Mouse (Mus musculus) midbrain, embryonic 11.5 days (tissue): ENCODE data around the gene Prrg4. TPM values are rescaled to one million over a fixed set of nuclear protein-coding genes. Genes with fewer than 3 reads are reported as not detected.
A peak's percentile ranks its signal among the peaks of the same experiment; 100 is the strongest.
"Not testable (repeated sequence)": the region's sequence is repeated elsewhere in the genome, so short reads cannot be mapped to it uniquely, and the experiment has no call there.

ENCODE experiments used
- ATAC-seq: fragments of 200-750 bp; cut with Nextera tagmentation; 2 replicates; pipeline ENCODE4 v1.8.0; 2017; ENCODE audit warnings: moderate TSS enrichment, moderate library complexity; ENCODE audit not compliant: low FRiP score
- DNase-seq: peaks from one replicate; pipeline ENCODE4 v3.0.0; 2015; ENCODE audit warnings: low spot score; ENCODE audit errors: missing footprints
- H3K27ac ChIP-seq: fragments of 300-500 bp; sonication (generic); 2 replicates; pipeline ENCODE4 v1.5.1; 2014; ENCODE audit warnings: low read depth, low read length
- H3K27me3 ChIP-seq: fragments of 300-500 bp; sonication (generic); 2 replicates; pipeline ENCODE4 v1.6.1; 2014; ENCODE audit warnings: mild to moderate bottlenecking, low read length, moderate library complexity, mixed read lengths; ENCODE audit not compliant: control insufficient read depth, insufficient read depth
- H3K36me3 ChIP-seq: fragments of 300-500 bp; sonication (generic); 2 replicates; pipeline ENCODE4 v1.6.1; 2014; ENCODE audit warnings: mild to moderate bottlenecking, low read length, moderate library complexity, mixed read lengths; ENCODE audit not compliant: control insufficient read depth, insufficient read depth
- H3K4me1 ChIP-seq: fragments of 300-500 bp; sonication (generic); 2 replicates; pipeline ENCODE4 v1.6.1; 2014; ENCODE audit warnings: low read length; ENCODE audit not compliant: control insufficient read depth, insufficient read depth
- H3K4me2 ChIP-seq: fragments of 300-500 bp; sonication (generic); 2 replicates; pipeline ENCODE4 v1.6.1; 2014; ENCODE audit warnings: mild to moderate bottlenecking, moderate library complexity
- H3K4me3 ChIP-seq: fragments of 300-500 bp; sonication (generic); 2 replicates; pipeline ENCODE4 v1.5.1; 2014; ENCODE audit warnings: low read depth, low read length
- H3K9ac ChIP-seq: fragments of 300-500 bp; sonication (generic); 2 replicates; pipeline ENCODE4 v1.6.1; 2014; ENCODE audit warnings: low read length
- H3K9me3 ChIP-seq: fragments of 300-500 bp; sonication (generic); 2 replicates; pipeline ENCODE4 v1.6.1; 2016; ENCODE audit warnings: low read length; ENCODE audit not compliant: control insufficient read depth
- WGBS: fragments of 180-500 bp; shearing (Covaris S2); extraction: QIAGEN DNeasy Blood & Tissue Kit; methylation state at CpG from one replicate; pipeline ENCODE4 v1.1.7; 2014; 5-methylcytosine and 5-hydroxymethylcytosine counted together
- polyA plus RNA-seq: library from polyadenylated mRNA; unstranded; fragments of >200 nt; fragmentation: Nextera tagmentation; extraction: Ambion mirVana; gene quantifications from 2 replicates; pipeline ENCODE4 v1.2.1, GENCODE M21; 2014

Gene Prrg4
- polyA plus RNA-seq, 1 experiment from 2014 or later = 0.22 TPM

DNA sequence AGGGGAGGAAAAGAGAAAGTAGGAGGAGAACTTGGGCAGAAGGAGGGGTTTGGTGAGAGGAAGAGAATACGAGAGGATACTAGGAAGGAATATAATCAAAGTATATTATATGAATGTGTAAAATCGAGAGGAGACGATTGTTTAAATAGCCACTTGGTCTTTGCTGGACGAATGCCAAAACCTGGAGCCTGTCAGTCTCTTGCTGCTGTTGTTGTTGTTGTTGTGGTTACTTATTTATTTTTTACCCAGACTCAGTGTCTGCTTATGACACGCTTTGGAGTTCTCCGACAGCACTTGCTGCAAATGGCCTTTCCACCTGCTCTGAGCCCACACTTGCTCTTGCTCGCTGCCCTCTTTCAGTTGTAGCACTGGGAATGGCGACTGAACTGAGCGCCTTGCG lies 10.8 kb upstream of the Prrg4 start:
- Histone ChIP-seq H3K9me3 (no peaks in the 10 kb centered on the region), H3K36me3 (no peaks in the 10 kb centered on the region)
- WGBS = 90% methylated on average over 10 of the region's 10 CpGs

DNA sequence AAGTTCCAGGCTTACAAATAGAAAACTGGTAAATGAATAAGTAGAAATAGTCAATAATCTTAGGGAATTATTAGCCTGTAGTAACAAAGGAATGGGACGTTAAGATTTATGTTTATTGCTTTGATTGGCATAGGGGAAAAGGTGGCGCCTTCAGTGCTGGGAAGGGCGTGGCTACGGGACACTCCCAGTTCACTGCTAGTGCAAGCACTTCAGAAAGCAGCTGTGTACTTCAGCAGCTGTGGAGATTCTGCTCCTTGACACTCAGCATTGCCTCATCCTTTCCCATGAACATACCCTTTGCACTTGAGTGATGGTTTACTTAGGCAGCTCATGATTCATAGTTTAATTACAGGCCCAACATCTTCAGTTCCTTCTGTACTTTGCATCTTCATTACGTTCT lies 9.4 kb upstream of the Prrg4 start:
- ATAC-seq (no peak), DNase-seq (peak; percentile 37)
- H3K36me3 ChIP-seq = no peaks in the 10 kb centered on the region
- no peaks in the 10 kb centered on the region for H3K4me1 ChIP-seq
- H3K4me2 ChIP-seq = no peak overlapping the region
- 87% methylated on average over 5 of the region's 5 CpGs for WGBS
- H3K4me3 ChIP-seq = no peak overlapping the region
- no peak overlapping the region for H3K27ac ChIP-seq
- H3K9me3 ChIP-seq = no peaks in the 10 kb centered on the region
- H3K27me3 ChIP-seq = no peaks in the 10 kb centered on the region
- H3K9ac ChIP-seq = no peak overlapping the region

More for the DNA sequence above, 10.8 kb upstream of the Prrg4 start:
- Histone ChIP-seq H3K27ac (no peak overlapping the region), H3K27me3 (no peaks in the 10 kb centered on the region), H3K9ac (no peak overlapping the region), H3K4me3 (no peak overlapping the region), H3K4me1 (no peaks in the 10 kb centered on the region), H3K4me2 (no peak overlapping the region)
- ATAC-seq (no peak), DNase-seq (peak; percentile 23)

DNA sequence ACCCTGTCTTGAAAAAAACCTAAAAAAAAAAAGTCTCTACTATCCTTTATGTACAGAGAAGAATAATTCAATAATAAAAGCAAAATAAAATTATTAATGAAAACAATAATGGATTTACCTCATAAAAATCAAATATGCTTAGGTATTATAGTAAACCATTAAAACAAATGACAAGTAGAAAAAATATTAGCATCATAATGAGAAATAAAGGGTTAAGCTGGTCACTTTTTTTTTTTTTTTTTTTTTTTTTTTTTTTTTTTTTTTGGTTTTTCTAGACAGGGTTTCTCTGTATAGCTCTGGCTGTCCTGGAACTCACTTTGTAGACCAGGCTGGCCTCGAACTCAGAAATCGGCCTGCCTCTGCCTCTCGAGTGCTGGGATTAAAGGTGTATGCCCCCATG lies 8.4 kb upstream of the Prrg4 start:
- not testable (repeated sequence) for H3K9ac ChIP-seq, H3K4me3 ChIP-seq, H3K9me3 ChIP-seq, H3K4me1 ChIP-seq, H3K27me3 ChIP-seq, H3K4me2 ChIP-seq, H3K36me3 ChIP-seq, ATAC-seq, DNase-seq, H3K27ac ChIP-seq
- WGBS = 91% methylated on average over 3 of the region's 3 CpGs

DNA sequence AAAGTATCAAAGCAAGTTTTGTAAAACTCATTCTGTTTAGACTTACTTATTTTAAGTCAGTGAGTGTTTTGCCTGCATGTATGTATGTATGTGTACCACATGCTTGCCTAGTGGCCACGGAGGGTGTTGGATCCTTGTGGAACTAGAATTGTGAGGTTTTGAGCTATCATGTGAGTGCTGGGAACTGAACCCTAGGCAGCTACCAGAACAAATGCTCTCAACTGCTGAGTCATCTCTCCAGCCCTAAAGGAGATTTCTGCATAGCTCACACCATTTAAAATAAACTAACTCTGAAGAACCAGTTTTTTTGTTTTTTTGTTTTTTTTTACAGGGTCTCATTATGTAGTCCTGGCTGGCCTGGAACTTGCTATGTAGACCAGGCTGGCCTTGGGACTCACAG lies 6.5 kb upstream of the Prrg4 start:
- no peaks in the 10 kb centered on the region for H3K27me3 ChIP-seq
- H3K4me3 ChIP-seq = no peak overlapping the region
- DNase-seq (peak; percentile 26), ATAC-seq (no peak)
- H3K9me3 ChIP-seq = no peaks in the 10 kb centered on the region
- H3K4me2 ChIP-seq = no peak overlapping the region
- no peaks in the 10 kb centered on the region for H3K4me1 ChIP-seq
- no peak overlapping the region for H3K27ac ChIP-seq
- 54% methylated on average over 1 of the region's 1 CpGs for WGBS
- no peaks in the 10 kb centered on the region for H3K36me3 ChIP-seq
- no peak overlapping the region for H3K9ac ChIP-seq

DNA sequence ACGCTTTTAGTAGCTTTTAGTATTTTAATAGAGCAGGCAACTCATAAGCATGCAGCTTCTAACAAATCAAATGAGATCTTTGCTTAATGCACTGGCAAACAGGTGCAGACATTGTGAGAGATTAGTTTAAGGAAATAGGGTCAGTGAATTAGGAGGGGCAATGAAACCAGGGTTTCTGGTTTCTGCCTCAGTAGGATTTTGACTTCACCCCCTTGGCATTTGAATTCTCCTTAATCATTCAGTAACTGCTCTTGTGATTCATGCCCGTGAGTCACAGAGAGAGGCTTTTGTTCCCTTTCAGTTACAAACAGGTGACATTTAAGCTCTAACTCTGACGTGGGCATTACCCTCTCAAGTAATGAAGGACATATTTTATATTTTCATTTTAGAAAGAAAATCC lies 6.1 kb upstream of the Prrg4 start:
- H3K4me3 ChIP-seq = no peak overlapping the region
- no peaks in the 10 kb centered on the region for H3K36me3 ChIP-seq
- H3K27ac ChIP-seq = no peak overlapping the region
- 32% methylated on average over 3 of the region's 3 CpGs for WGBS
- ATAC-seq = no peak
- DNase-seq = peak; percentile 35
- H3K9ac ChIP-seq = no peak overlapping the region
- no peak overlapping the region for H3K4me2 ChIP-seq
- H3K4me1 ChIP-seq = no peaks in the 10 kb centered on the region
- no peaks in the 10 kb centered on the region for H3K27me3 ChIP-seq
- H3K9me3 ChIP-seq = no peaks in the 10 kb centered on the region

DNA sequence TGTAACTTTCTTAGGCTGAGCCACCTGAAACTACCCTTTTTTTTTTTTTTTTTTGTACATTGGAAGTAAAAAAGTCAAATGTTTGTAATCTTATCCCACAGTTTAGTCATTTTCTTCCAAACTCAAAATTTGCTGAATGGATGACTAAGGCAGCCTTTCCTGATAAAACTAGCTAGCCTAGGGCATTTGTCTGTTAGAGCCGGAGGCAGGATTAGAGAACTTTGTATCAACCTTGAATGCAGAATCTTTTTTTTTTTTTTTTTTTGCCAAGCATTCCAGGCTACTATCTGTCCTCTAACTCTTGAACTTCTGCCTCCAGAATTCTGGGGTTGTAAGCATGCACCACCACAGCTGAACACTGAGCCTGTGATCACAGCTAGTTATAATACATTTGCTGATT lies 5.2 kb upstream of the Prrg4 start:
- ATAC-seq (no peak), DNase-seq (peak; percentile 12)
- Histone ChIP-seq H3K27me3 (no peaks in the 10 kb centered on the region), H3K9ac (no peak overlapping the region), H3K9me3 (no peaks in the 10 kb centered on the region), H3K4me3 (no peak overlapping the region), H3K4me1 (no peaks in the 10 kb centered on the region), H3K27ac (no peak overlapping the region), H3K4me2 (no peak overlapping the region), H3K36me3 (no peaks in the 10 kb centered on the region)
- 90% methylated on average over 1 of the region's 1 CpGs for WGBS

DNA sequence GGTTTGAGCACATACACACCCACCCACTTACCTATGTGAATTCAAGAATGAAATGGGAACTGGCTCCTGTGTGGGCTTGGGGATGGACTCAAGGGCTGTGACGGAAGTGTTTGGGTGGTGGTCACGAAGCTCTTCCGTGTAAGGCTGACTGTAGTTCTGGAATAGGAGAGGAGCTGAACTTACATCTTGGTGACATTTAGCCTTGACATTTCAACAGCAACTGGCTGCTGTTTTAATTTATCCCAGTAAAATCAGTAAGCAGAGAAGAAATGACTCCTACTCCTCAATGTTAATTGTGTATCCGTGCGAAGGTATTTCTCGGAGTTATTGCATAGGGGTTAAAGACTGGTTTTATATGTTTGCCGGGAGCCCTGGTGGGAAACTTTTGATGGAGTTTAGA lies 2.9 kb upstream of the Prrg4 start:
- Histone ChIP-seq H3K9ac (no peak overlapping the region), H3K9me3 (no peaks in the 10 kb centered on the region), H3K36me3 (no peaks in the 10 kb centered on the region), H3K27me3 (peaks cover 8% of the 10 kb centered on the region), H3K4me2 (no peak overlapping the region), H3K27ac (no peak overlapping the region), H3K4me3 (no peak overlapping the region), H3K4me1 (no peaks in the 10 kb centered on the region)
- ATAC-seq = no peak
- peak; percentile 62 for DNase-seq
- WGBS = 90% methylated on average over 7 of the region's 7 CpGs

DNA sequence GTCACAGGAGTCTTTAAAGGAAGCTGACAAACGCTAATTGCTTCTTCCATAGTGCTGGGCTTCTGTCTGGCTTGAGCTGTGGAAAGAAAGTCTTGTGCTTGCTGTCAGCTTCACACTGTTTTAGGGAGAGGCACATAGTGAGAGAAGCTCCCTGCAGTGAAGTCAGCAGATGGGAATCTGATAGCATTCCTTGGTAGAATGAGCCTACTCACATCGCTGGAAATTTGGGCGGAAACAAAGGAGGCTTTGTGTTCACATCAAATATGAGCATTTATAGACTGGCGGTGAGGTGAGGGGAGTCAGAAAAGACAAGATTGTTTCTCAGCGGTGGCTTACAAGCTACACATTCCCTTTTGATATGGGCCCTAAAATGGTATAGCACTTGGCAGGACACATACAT lies 2.0 kb upstream of the Prrg4 start:
- Histone ChIP-seq H3K4me3 (no peak overlapping the region), H3K4me1 (no peaks in the 10 kb centered on the region), H3K27me3 (peaks cover 8% of the 10 kb centered on the region), H3K9me3 (no peaks in the 10 kb centered on the region), H3K4me2 (no peak overlapping the region), H3K36me3 (no peaks in the 10 kb centered on the region), H3K9ac (no peak overlapping the region), H3K27ac (no peak overlapping the region)
- WGBS = 48% methylated on average over 5 of the region's 5 CpGs
- no peak for ATAC-seq
- peak; percentile 77 for DNase-seq

DNA sequence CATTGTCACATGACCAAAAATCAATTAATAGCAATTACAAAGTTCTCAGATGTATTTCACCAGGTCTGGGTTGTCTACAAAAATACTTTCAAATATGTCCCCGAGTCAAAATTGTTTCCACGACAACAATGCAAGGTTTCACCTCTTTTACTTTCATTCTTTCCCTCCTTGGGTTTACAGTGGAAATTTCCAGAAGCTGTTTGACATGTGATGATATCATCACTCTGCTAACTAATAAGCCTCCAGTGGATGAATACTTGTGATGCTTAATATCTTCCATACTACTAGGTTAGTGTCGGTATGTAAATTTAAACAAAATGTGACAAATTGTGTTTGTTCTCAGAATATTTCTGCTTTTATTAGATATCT lies 299 bp upstream of the Prrg4 start:
- H3K9ac ChIP-seq = no peak overlapping the region
- ATAC-seq (no peak), DNase-seq (no peak)
- H3K4me3 ChIP-seq = peak overlapping the region; percentile 50
- H3K4me1 ChIP-seq = no peaks in the 10 kb centered on the region
- H3K27me3 ChIP-seq = peaks cover 8% of the 10 kb centered on the region
- peak overlapping the region; percentile 98 for H3K4me2 ChIP-seq
- no peaks in the 10 kb centered on the region for H3K36me3 ChIP-seq
- WGBS = 79% methylated on average over 3 of the region's 3 CpGs
- no peaks in the 10 kb centered on the region for H3K9me3 ChIP-seq
- H3K27ac ChIP-seq = no peak overlapping the region
